Mouse (Mus musculus) liver, postnatal 0 days (tissue): ENCODE measurements around the gene Nrxn2.

Experiments used
- CTCF ChIP-seq: sonication (generic); IDR thresholded peaks from 2 replicates; pipeline ENCODE4 v1.5.1; 2016; ENCODE audit warnings: antibody characterized with exemption, low read depth
- EP300 ChIP-seq: IDR thresholded peaks from 2 replicates; pipeline ENCODE4 v1.6.1; 2016; ENCODE audit warnings: antibody characterized with exemption, low read depth, mild to moderate bottlenecking

GRCm38 (mm10) chr19:6477007-6477406, 58.5 kb downstream of the Nrxn2 start:
- TF ChIP-seq CTCF: no peak
- no peak for TF ChIP-seq EP300
